Mouse (Mus musculus): ENCODE measurements at regions not wholly inside any gene's neighbourhood (a gene's known extent, or its start where the extent isn't known, plus 50 kb on each side); places are given as distances from the start of the nearest gene placed in this dataset.
"Not testable (repeated sequence)": the region's sequence is repeated elsewhere in the genome, so short reads cannot be mapped to it uniquely, and the experiment has no call there.

- not testable (repeated sequence) for TF ChIP-seq HCFC1 (IDR thresholded peaks at IDR 0.05; ENCODE audit: borderline replicate concordance, insufficient read depth, low read length); MAFK (IDR thresholded peaks at IDR 0.05; ENCODE audit: insufficient read depth, low read depth, low read length); ZNF384 (IDR thresholded peaks at IDR 0.05; ENCODE audit: low read depth, low read length); ZC3H11A (IDR thresholded peaks at IDR 0.05; ENCODE audit: borderline replicate concordance, low read depth, low read length); CHD2 (IDR thresholded peaks at IDR 0.05; ENCODE audit: low read depth, low read length)
Observed at GRCm38 (mm10) chr12:114816858-114817257, 1230.7 kb upstream of the Zfp386 start.

All from ES-E14 (cell line).